Mouse (Mus musculus): ENCODE results near the gene Lrmda.

- no peak for TF ChIP-seq CTCF (IDR thresholded peaks at IDR 0.05)
- TF ChIP-seq POLR2A (IDR thresholded peaks at IDR 0.05; ENCODE audit: insufficient read depth, low read depth, low read length), result no peak
Measured at GRCm38 (mm10) chr14:22003231-22003630, 16.3 kb upstream of the Lrmda start.

Data from heart, adult 2 months (tissue).